Mouse (Mus musculus) midbrain, embryonic 16.5 days (tissue): Measurements from ENCODE around the gene Vcan. TPM values are rescaled to one million over a fixed set of nuclear protein-coding genes. Genes with fewer than 3 reads are reported as not detected.

Experiments used
- ATAC-seq: fragments of 200-750 bp; cut with Nextera tagmentation; 2 replicates; pipeline ENCODE4 v1.8.0; 2017; ENCODE audit warnings: moderate TSS enrichment
- H3K27ac ChIP-seq: fragments of 300-500 bp; sonication (generic); 2 replicates; pipeline ENCODE4 v1.5.1; 2014; ENCODE audit warnings: mild to moderate bottlenecking, low read length, mixed read lengths
- H3K27me3 ChIP-seq: fragments of 300-500 bp; sonication (generic); 2 replicates; pipeline ENCODE4 v1.6.1; 2014; ENCODE audit warnings: low read depth, low read length, mixed read lengths; ENCODE audit not compliant: control insufficient read depth, insufficient read depth
- H3K36me3 ChIP-seq: fragments of 300-500 bp; sonication (generic); 2 replicates; pipeline ENCODE4 v1.6.1; 2014; ENCODE audit warnings: mild to moderate bottlenecking, low read length, moderate library complexity, mixed read lengths; ENCODE audit not compliant: control insufficient read depth, insufficient read depth
- H3K4me1 ChIP-seq: fragments of 300-500 bp; sonication (generic); 2 replicates; pipeline ENCODE4 v1.6.1; 2014; ENCODE audit warnings: mild to moderate bottlenecking, low read length, mixed read lengths; ENCODE audit not compliant: control insufficient read depth, insufficient read depth
- H3K4me2 ChIP-seq: fragments of 300-500 bp; sonication (generic); 2 replicates; pipeline ENCODE4 v1.6.1; 2014; ENCODE audit warnings: mild to moderate bottlenecking, low read length, mixed read lengths
- H3K4me3 ChIP-seq: fragments of 300-500 bp; sonication (generic); 2 replicates; pipeline ENCODE4 v1.5.1; 2014; ENCODE audit warnings: low read depth, mild to moderate bottlenecking, low read length, moderate library complexity, mixed read lengths
- H3K9ac ChIP-seq: fragments of 300-500 bp; sonication (generic); 2 replicates; pipeline ENCODE4 v1.6.1; 2014; ENCODE audit warnings: low read depth, low read length, mixed read lengths
- H3K9me3 ChIP-seq: fragments of 300-500 bp; sonication (generic); replicated peaks from 2 replicates; pipeline ENCODE4 v1.6.1; 2014; ENCODE audit warnings: mild to moderate bottlenecking, low read length, mixed read lengths; ENCODE audit not compliant: control insufficient read depth, poor library complexity, severe bottlenecking
- WGBS: fragments of 180-500 bp; shearing (Covaris S2); extraction: QIAGEN DNeasy Blood & Tissue Kit; methylation state at CpG from one replicate; pipeline ENCODE4 v1.1.7; 2014; 5-methylcytosine and 5-hydroxymethylcytosine counted together
- polyA plus RNA-seq: library from polyadenylated mRNA; unstranded; fragments of >200 nt; fragmentation: Nextera tagmentation; extraction: Ambion mirVana; gene quantifications from 2 replicates; pipeline ENCODE4 v1.2.1, GENCODE M21; 2015

Vcan gene
- polyA plus RNA-seq, 1 experiment from 2014 or later, result 21.5 TPM

- Histone ChIP-seq H3K4me2 (no peak overlapping the region), H3K9ac (no peak overlapping the region), H3K36me3 (no peaks in the 10 kb centered on the region), H3K27ac (no peak overlapping the region), H3K4me3 (no peak overlapping the region), H3K4me1 (no peaks in the 10 kb centered on the region), H3K9me3 (no peaks in the 10 kb centered on the region), H3K27me3 (no peaks in the 10 kb centered on the region)
- WGBS, result 95% methylated on average over 11 of the region's 11 CpGs
- no peak for ATAC-seq
Observed at GRCm38 (mm10) chr13:89657046-89657445, 85.3 kb downstream of the Vcan start.

- Histone ChIP-seq H3K9ac (no peak overlapping the region), H3K27me3 (no peaks in the 10 kb centered on the region), H3K4me2 (no peak overlapping the region), H3K27ac (no peak overlapping the region), H3K4me3 (no peak overlapping the region), H3K36me3 (no peaks in the 10 kb centered on the region), H3K9me3 (no peaks in the 10 kb centered on the region), H3K4me1 (no peaks in the 10 kb centered on the region)
- no peak for ATAC-seq
- 95% methylated on average over 2 of the region's 2 CpGs for WGBS
Observed at GRCm38 (mm10) chr13:89653279-89653678, 89.0 kb downstream of the Vcan start.

- H3K36me3 ChIP-seq, result no peaks in the 10 kb centered on the region
- no peaks in the 10 kb centered on the region for H3K27me3 ChIP-seq
- no peak for ATAC-seq
- no peak overlapping the region for H3K27ac ChIP-seq
- no peak overlapping the region for H3K4me2 ChIP-seq
- WGBS, result 62% methylated on average over 1 of the region's 1 CpGs
- H3K9ac ChIP-seq, result no peak overlapping the region
- H3K9me3 ChIP-seq, result no peaks in the 10 kb centered on the region
- H3K4me3 ChIP-seq, result no peak overlapping the region
- no peaks in the 10 kb centered on the region for H3K4me1 ChIP-seq
Observed at GRCm38 (mm10) chr13:89652773-89653172, 89.5 kb downstream of the Vcan start.

DNA sequence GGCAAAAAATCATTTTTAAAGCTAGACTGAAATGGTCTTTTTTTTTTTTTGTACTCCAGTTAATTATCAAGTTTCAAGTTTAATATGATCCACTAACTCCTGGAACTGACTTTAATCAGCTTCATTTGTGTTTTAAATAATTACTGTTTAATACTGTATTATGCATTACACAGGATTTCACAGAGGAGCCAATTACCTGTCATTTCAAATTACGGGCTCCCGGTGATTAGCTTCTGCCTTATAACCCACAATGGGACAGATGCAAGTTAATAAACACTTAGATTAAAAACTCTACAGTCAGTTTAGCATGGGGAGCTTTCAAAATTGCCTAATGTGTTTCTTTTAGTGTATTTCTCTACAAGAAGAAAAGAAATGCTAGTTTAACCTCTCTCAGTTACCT is 96.7 kb downstream of the Vcan start:
- H3K4me3 ChIP-seq, result no peak overlapping the region
- H3K36me3 ChIP-seq, result no peaks in the 10 kb centered on the region
- no peak; the same call in 1 of the 2 replicates for ATAC-seq
- no peak overlapping the region for H3K27ac ChIP-seq
- H3K9ac ChIP-seq, result no peak overlapping the region
- no peak overlapping the region for H3K4me2 ChIP-seq
- 73% methylated on average over 2 of the region's 2 CpGs for WGBS
- no peaks in the 10 kb centered on the region for H3K9me3 ChIP-seq
- H3K4me1 ChIP-seq, result no peaks in the 10 kb centered on the region
- H3K27me3 ChIP-seq, result no peaks in the 10 kb centered on the region

- ATAC-seq, result no peak
- Histone ChIP-seq H3K36me3 (no peaks in the 10 kb centered on the region), H3K4me2 (no peak overlapping the region), H3K9me3 (no peaks in the 10 kb centered on the region), H3K4me1 (no peaks in the 10 kb centered on the region), H3K4me3 (no peak overlapping the region), H3K9ac (no peak overlapping the region), H3K27me3 (no peaks in the 10 kb centered on the region), H3K27ac (no peak overlapping the region)
- WGBS, result 83% methylated on average over 3 of the region's 3 CpGs
Observed at GRCm38 (mm10) chr13:89637012-89637411, 105.3 kb downstream of the Vcan start.

DNA sequence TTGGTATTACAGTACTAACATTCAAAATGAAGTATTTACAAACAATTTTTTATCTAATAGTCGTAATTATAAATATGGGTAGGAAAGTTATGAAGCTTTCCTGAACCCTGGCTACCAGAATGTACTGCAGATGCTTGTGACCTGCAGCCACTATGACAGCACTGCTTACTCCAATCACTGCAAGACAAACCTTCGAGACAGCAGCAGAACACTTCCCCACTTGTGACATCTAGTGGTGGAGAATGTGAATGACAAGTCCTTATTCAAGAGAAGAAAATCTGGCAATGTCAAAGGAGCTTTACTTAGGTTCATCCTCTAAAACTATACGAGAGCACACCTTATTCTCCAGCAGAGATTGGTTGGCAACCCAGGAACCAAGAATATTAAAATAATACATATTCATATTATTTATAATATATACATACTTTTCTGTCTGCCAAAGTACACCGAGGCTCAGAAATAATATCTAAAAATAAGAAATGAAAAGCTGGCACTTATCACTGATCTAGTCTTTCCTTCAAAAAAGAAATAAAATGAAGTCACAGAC is 108.1 kb downstream of the Vcan start:
- ATAC-seq, result peak; percentile 84
- Histone ChIP-seq H3K4me2 (no peak overlapping the region), H3K36me3 (no peaks in the 10 kb centered on the region), H3K4me3 (no peak overlapping the region), H3K27ac (no peak overlapping the region), H3K4me1 (no peaks in the 10 kb centered on the region), H3K27me3 (no peaks in the 10 kb centered on the region), H3K9ac (no peak overlapping the region), H3K9me3 (no peaks in the 10 kb centered on the region)
- 27% methylated on average over 4 of the region's 4 CpGs for WGBS

- H3K36me3 ChIP-seq, result no peaks in the 10 kb centered on the region
- ATAC-seq, result no peak
- H3K27me3 ChIP-seq, result no peaks in the 10 kb centered on the region
- 85% methylated on average over 3 of the region's 3 CpGs for WGBS
- no peaks in the 10 kb centered on the region for H3K9me3 ChIP-seq
- H3K27ac ChIP-seq, result no peak overlapping the region
- no peaks in the 10 kb centered on the region for H3K4me1 ChIP-seq
- no peak overlapping the region for H3K4me3 ChIP-seq
- no peak overlapping the region for H3K4me2 ChIP-seq
- H3K9ac ChIP-seq, result no peak overlapping the region
Observed at GRCm38 (mm10) chr13:89619064-89619463, 123.2 kb downstream of the Vcan start.

GRCm38 (mm10) chr13:89607399-89607798 is 134.9 kb downstream of the Vcan start:
- H3K4me1 ChIP-seq, result no peaks in the 10 kb centered on the region
- WGBS, result 48% methylated on average over 3 of the region's 3 CpGs
- no peaks in the 10 kb centered on the region for H3K9me3 ChIP-seq
- H3K27ac ChIP-seq, result no peak overlapping the region
- no peak overlapping the region for H3K4me2 ChIP-seq
- no peaks in the 10 kb centered on the region for H3K36me3 ChIP-seq
- no peaks in the 10 kb centered on the region for H3K27me3 ChIP-seq
- H3K9ac ChIP-seq, result no peak overlapping the region
- ATAC-seq, result no peak
- H3K4me3 ChIP-seq, result no peak overlapping the region
